Mouse (Mus musculus) liver, adult (tissue): ENCODE results near the gene Nme1.

Source experiments
- GATA4 ChIP-seq: IDR thresholded peaks from 2 replicates; pipeline ENCODE4 v1.6.1; 2014; ENCODE audit warnings: mild to moderate bottlenecking, low read length; ENCODE audit not compliant: insufficient replicate concordance

Gene Nme1

DNA sequence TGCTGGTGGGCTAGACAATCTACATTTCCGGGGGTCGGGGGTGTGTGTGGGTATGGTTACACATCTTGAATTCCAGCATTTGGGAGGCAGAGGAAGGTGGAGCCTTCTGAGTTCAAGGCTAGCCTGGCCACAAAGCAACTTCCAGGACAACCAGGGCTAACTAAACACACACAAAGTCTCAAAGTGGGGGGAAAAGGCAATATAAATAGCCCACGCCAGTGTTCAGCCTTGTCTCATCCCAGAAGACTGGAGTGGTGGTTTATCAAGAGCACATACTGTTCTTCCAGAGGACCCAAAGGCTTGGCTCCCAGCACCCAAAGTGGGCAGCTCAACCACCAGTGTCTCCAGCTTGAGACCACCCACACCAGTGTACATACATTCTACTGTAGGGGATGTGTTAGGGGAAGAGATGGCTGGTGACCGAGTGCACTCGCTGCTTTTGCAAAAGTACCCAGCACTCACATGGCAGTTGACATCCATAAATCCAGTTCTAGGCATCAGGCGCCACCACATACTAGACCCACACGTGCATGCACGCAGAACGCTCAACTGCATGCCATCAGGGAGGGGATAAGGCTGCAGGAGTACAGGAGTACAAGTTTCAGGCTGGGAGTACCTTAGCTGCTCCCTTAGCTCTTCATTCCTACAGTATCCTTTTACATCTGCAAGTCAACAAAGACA, 19.3 kb downstream of the Nme1 start:
- TF ChIP-seq GATA4 = no peak

- TF ChIP-seq GATA4 = no peak
These were observed 23.3 kb downstream of the Nme1 start for GRCm38 (mm10) chr11:93944986-93945385.

DNA sequence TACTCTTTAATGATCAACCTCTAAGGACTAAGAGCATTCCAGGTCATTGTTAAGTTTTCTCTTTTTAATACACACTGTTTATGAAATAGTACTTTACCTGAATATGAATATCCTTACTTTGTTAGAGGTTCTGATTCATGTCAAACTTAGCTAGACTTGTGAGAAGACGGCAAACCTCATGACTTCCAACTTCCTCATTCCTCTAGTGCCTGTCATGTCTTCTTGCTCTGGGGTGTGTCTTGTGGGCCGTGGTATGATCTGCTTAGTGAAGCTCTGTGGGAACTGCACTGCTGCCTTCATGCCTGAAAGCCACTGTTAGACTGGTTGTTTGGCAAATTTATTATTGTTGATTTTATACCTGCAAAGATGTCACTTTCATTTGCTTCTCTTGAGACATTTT, 27.4 kb downstream of the Nme1 start:
- TF ChIP-seq GATA4 = no peak

- no peak for TF ChIP-seq GATA4
These were observed 39.2 kb downstream of the Nme1 start for GRCm38 (mm10) chr11:93929106-93929505.

DNA sequence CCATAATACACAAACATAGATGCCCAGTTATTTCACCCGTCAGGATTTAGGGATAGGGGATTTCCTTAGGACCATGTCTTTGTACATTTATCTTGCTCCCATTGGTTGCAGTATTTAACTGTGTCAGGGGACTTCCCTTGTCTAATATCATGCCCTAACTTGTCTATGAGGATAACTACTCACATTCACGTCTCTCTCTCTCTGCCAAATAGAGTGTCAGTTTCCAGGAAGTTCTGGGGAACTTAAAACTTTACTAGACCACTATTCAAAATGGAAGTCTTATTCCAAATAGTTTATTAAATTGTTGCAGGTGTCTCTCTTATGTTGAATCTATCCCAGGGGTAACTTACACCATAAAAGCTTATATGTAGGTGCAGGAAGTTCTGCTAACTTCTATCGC, 56.7 kb downstream of the Nme1 start:
- TF ChIP-seq GATA4 = no peak

DNA sequence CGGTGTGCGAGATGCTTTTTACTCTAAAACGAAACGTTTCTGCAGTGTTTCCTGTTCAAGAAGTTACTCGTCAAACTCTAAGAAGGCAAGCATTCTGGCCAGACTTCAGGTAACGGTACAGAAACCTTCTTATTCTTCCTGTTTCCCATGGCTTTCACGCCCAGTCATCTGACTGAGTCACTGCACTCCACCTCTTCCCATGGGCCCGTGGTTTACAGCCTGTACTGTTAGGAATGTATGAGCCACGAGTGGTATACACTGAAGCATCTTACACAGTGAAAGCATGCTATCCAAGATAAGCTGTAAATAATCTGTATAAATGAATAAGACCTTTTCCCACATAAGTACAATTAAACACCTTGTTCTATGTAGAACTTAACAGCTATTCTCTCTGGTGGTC, 59.5 kb downstream of the Nme1 start:
- TF ChIP-seq GATA4 = no peak

DNA sequence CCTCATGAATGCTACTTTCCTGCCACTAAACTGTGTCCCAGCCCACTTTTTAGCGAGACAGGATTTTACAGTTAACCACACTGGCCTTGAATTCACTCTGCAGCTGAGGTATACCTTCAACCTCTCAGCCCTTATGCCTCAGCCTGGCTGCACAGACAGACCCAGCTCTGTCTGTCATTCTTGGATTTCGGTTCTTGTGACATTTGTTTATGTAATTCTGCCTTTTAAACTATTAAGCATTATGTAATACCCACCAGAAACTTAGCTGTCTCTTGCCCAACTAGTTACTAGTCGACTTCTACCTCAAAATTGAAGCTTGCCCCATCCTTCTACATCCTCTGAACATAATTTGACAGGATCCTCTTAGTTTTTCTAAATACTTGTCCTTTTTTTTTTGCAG, 60.5 kb downstream of the Nme1 start:
- no peak for TF ChIP-seq GATA4
